Mouse (Mus musculus) myocyte (in vitro differentiated cells): Measurements from ENCODE around the gene Mnat1. TPM values are rescaled to one million over a fixed set of nuclear protein-coding genes. Genes with fewer than 3 reads are reported as not detected.
"Not testable (repeated sequence)": the region's sequence is repeated elsewhere in the genome, so short reads cannot be mapped to it uniquely, and the experiment has no call there.

Source experiments
- H3K27me3 ChIP-seq: one replicate; pipeline ENCODE4 v1.6.1; 2011; ENCODE audit not compliant: control insufficient read depth, insufficient read depth, insufficient read length
- H3K36me3 ChIP-seq: one replicate; pipeline ENCODE4 v1.6.1; 2011; ENCODE audit not compliant: control insufficient read depth, insufficient read depth
- H3K4me2 ChIP-seq: one replicate; pipeline ENCODE4 v1.6.1; 2011; ENCODE audit warnings: low read depth, control low read depth
- H3K4me3 ChIP-seq: one replicate; pipeline ENCODE4 v1.5.1; 2011; ENCODE audit warnings: mild to moderate bottlenecking, control low read depth, moderate library complexity
- H3K79me2 ChIP-seq: one replicate; pipeline ENCODE4 v1.6.1; 2011; ENCODE audit not compliant: control insufficient read depth, insufficient read depth
- H3ac ChIP-seq: one replicate; pipeline ENCODE4 v1.6.1; 2011; ENCODE audit not compliant: control insufficient read depth, insufficient read length
- CEBPB ChIP-seq: IDR thresholded peaks from 2 replicates; pipeline ENCODE4 v1.6.1; 2011; ENCODE audit warnings: mild to moderate bottlenecking, moderate library complexity; ENCODE audit not compliant: poor library complexity, insufficient read depth, severe bottlenecking
- E2F4 ChIP-seq: IDR thresholded peaks from one replicate; pipeline ENCODE4 v1.6.1; 2011; ENCODE audit warnings: mild to moderate bottlenecking, control low read depth, moderate library complexity; ENCODE audit not compliant: insufficient read depth
- MAX ChIP-seq: IDR thresholded peaks from one replicate; pipeline ENCODE4 v1.6.1; 2011; ENCODE audit warnings: low read depth, mild to moderate bottlenecking, control low read depth
- MYOD1 ChIP-seq, 3 experiments: IDR thresholded peaks; one replicate each; pipeline ENCODE4 v1.6.1; 2011; ENCODE audit warnings: control low read depth in 2 of 3, low read depth in 2 of 3, mild to moderate bottlenecking in 2 of 3, moderate library complexity in 1 of 3; ENCODE audit not compliant: insufficient read length in 2 of 3, control insufficient read depth in 1 of 3
- MYOG ChIP-seq, 3 experiments: IDR thresholded peaks; one replicate each; pipeline ENCODE4 v1.6.1; 2011; ENCODE audit warnings: control low read depth in 2 of 3, low read depth in 2 of 3, mild to moderate bottlenecking in 2 of 3; ENCODE audit not compliant: insufficient read length in 2 of 3, control insufficient read depth in 1 of 3, insufficient read depth in 1 of 3
- POLR2A ChIP-seq: IDR thresholded peaks from one replicate; pipeline ENCODE4 v1.6.1; 2011; ENCODE audit warnings: low read depth, mild to moderate bottlenecking, control low read depth, moderate library complexity; ENCODE audit not compliant: insufficient read length
- POLR2AphosphoS2 ChIP-seq: IDR thresholded peaks from one replicate; pipeline ENCODE4 v1.6.1; 2011; ENCODE audit warnings: low read depth, control low read depth; ENCODE audit not compliant: insufficient read length
- REST ChIP-seq: IDR thresholded peaks from one replicate; pipeline ENCODE4 v1.6.1; 2011; ENCODE audit warnings: mild to moderate bottlenecking, control low read depth, moderate library complexity; ENCODE audit not compliant: insufficient read depth, insufficient read length
- SRF ChIP-seq: IDR thresholded peaks from one replicate; pipeline ENCODE4 v1.6.1; 2011; ENCODE audit warnings: low read depth; ENCODE audit not compliant: control insufficient read depth, insufficient read length
- TCF12 ChIP-seq: IDR thresholded peaks from one replicate; pipeline ENCODE4 v1.6.1; 2011; ENCODE audit warnings: mild to moderate bottlenecking, control low read depth; ENCODE audit not compliant: poor library complexity, insufficient read depth, severe bottlenecking
- TCF3 ChIP-seq: IDR thresholded peaks from one replicate; pipeline ENCODE4 v1.6.1; 2011; ENCODE audit warnings: low read depth, control low read depth; ENCODE audit not compliant: insufficient read length
- USF1 ChIP-seq: IDR thresholded peaks from one replicate; pipeline ENCODE4 v1.6.1; 2011; ENCODE audit warnings: low read depth, mild to moderate bottlenecking, control low read depth, moderate library complexity
- polyA plus RNA-seq: library from polyadenylated mRNA; unstranded; fragments of >200 nt; fragmentation: generic; extraction: Trizol; gene quantifications from one replicate; pipeline ENCODE4 v1.2.1, GENCODE M21; 2012; ENCODE audit warnings: missing spikeins

The Mnat1 gene
- polyA plus RNA-seq, 1 experiment, result 30.4 TPM

DNA sequence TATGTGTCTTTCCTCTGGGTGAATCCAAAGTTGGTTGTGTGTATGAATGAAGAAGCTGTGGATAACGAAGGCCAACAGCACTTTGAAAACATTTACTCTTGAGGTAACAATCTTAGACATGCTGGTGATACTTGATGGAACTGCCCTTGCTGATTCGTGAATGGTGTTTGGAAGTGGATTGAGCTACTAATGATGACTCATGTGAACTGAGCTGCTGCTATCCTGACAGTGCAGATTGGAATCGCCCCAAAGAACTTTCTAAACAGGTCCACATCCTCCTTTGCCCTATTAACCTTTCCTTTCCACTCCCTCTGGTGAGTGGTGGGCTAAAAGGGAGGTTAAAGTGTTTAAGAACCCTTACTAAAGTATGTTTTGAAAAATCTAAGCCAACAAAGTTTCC lies 17.2 kb downstream of the Mnat1 start:
- H3K79me2 ChIP-seq, result peaks cover 93% of the 10 kb centered on the region
- TF ChIP-seq CEBPB (no peak), USF1 (no peak), MYOG (IDR thresholded peaks at IDR 0.05; ENCODE audit: control insufficient read depth in 1 of 3, insufficient read depth in 1 of 3, insufficient read length in 2 of 3, low read depth in 2 of 3) (no peak), REST (no peak), MAX (no peak), SRF (no peak), POLR2A (no peak), E2F4 (no peak), MYOD1 (IDR thresholded peaks at IDR 0.05; ENCODE audit: control insufficient read depth in 1 of 3, insufficient read length in 2 of 3, low read depth in 2 of 3) (no peak), POLR2AphosphoS2 (no peak)
- no peak overlapping the region for H3K4me3 ChIP-seq
- H3K36me3 ChIP-seq, result peaks cover 11% of the 10 kb centered on the region
- no peaks in the 10 kb centered on the region for H3K27me3 ChIP-seq
- no peak overlapping the region for H3K4me2 ChIP-seq
- no peak overlapping the region for H3ac ChIP-seq

DNA sequence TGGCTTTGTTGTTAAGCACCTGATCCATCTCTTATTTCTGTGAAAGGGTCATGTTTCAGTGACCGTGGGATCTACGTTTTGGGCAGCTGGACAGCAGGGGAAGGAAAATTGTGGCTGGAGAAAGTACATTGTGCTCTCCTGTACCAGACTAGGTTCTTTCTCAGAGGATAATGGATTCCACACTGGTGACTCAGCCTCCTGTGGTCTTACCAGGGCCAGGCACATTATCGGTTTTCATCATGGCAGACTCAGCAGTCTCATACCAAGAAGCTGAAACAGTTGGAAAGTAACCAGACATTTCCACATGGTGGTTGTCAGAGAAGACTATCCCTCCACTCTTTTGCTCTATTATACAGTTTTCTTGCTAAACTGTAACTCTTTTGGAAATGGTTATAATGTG lies 23.7 kb downstream of the Mnat1 start:
- no peaks in the 10 kb centered on the region for H3K27me3 ChIP-seq
- H3ac ChIP-seq, result no peak overlapping the region
- peaks cover 11% of the 10 kb centered on the region for H3K36me3 ChIP-seq
- no peak overlapping the region for H3K4me3 ChIP-seq
- H3K4me2 ChIP-seq, result peak overlapping the region; percentile 89
- TF ChIP-seq CEBPB (no peak), MYOD1 (IDR thresholded peaks at IDR 0.05; ENCODE audit: control insufficient read depth in 1 of 3, insufficient read length in 2 of 3, low read depth in 2 of 3) (peak in 2 of 3 experiments; percentile 22 to 32), MAX (no peak), REST (no peak), POLR2AphosphoS2 (no peak), TCF12 (peak; percentile 19), POLR2A (no peak), USF1 (no peak)
- peaks cover 81% of the 10 kb centered on the region for H3K79me2 ChIP-seq

DNA sequence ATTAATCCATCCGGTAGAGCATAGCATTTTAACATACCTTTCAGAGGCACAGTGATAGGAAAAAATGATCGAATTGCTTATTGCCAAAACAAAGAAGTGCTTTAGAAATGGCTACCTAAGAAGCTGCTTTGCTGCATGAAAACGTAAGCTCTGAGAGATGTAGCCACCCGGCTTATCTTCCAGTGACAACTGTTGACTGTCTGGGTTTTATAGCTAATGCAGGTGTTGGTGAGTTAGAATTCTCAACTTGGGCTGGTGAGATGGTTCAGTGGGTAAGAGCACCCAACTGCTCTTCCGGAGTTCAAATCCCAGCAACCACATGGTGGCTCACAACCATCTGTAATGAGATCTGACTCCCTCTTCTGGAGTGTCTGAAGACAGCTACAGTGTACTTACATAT lies 27.5 kb downstream of the Mnat1 start:
- not testable (repeated sequence) for H3K4me2 ChIP-seq, H3K4me3 ChIP-seq, H3ac ChIP-seq, H3K36me3 ChIP-seq, H3K27me3 ChIP-seq
- H3K79me2 ChIP-seq, result peaks cover 74% of the 10 kb centered on the region

DNA sequence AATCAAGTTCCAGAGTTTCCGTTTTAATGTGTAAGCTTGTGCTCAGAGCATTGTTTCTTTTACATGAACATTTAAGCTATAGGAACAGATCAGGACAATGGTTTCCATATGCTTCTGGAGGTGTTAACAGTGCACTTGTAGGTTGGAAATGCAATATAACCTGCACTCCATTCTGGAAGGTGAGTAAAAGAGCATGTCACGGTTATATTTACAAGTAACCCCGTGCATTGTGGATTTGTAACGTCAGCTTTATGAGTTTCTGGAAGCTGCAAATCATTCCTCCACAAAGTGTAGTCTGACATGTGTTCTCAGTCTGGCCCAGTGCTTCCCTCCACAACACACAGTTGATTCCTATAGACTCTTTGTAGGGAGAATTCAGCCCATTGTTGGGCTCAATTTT lies 30.6 kb downstream of the Mnat1 start:
- no peak overlapping the region for H3K4me2 ChIP-seq
- no peaks in the 10 kb centered on the region for H3K27me3 ChIP-seq
- H3K4me3 ChIP-seq, result no peak overlapping the region

DNA sequence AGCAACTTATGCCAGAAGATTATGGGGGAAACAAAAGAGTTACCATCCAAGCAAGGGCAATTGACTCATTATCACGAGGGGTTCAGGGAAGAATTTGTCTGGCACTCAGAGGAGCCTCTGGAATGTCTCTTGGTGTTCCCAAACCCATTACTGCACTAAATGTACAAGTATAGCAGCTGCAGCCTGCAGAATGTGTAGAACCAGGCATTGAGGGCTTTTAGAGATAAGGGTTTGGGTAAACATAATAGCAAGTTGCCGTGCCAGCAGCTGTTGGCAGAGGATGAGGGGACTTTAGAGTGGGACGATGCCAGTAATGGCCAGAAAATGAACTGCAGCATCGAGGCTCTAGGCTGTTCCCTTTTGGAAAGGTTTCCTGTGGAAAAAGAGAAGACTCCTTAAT lies 36.8 kb downstream of the Mnat1 start:
- Histone ChIP-seq H3K36me3 (no peaks in the 10 kb centered on the region), H3ac (no peak overlapping the region), H3K4me2 (peak overlapping the region; percentile 21), H3K79me2 (peaks cover 71% of the 10 kb centered on the region), H3K4me3 (no peak overlapping the region), H3K27me3 (no peaks in the 10 kb centered on the region)
- TF ChIP-seq MYOD1 (IDR thresholded peaks at IDR 0.05; ENCODE audit: control insufficient read depth in 1 of 3, insufficient read length in 2 of 3, low read depth in 2 of 3), result peak in 2 of 3 experiments; percentile 83 to 88
- peak; percentile 41 to 82 (median 66) for TF ChIP-seq MYOG (IDR thresholded peaks at IDR 0.05; ENCODE audit: control insufficient read depth in 1 of 3, insufficient read depth in 1 of 3, insufficient read length in 2 of 3, low read depth in 2 of 3)
- TF ChIP-seq MAX, result no peak
- TF ChIP-seq TCF12, result peak; percentile 89
- TF ChIP-seq TCF3, result peak; percentile 24

More for the DNA sequence above, 30.6 kb downstream of the Mnat1 start:
- no peak overlapping the region for H3ac ChIP-seq
- TF ChIP-seq POLR2A, result no peak
- TF ChIP-seq USF1, result no peak
- TF ChIP-seq POLR2AphosphoS2, result no peak
- TF ChIP-seq MAX, result no peak
- no peak for TF ChIP-seq MYOG (IDR thresholded peaks at IDR 0.05; ENCODE audit: control insufficient read depth in 1 of 3, insufficient read depth in 1 of 3, insufficient read length in 2 of 3, low read depth in 2 of 3)
- no peak for TF ChIP-seq MYOD1 (IDR thresholded peaks at IDR 0.05; ENCODE audit: control insufficient read depth in 1 of 3, insufficient read length in 2 of 3, low read depth in 2 of 3)
- TF ChIP-seq E2F4, result no peak
- no peak for TF ChIP-seq REST
- TF ChIP-seq TCF3, result no peak
- H3K36me3 ChIP-seq, result no peaks in the 10 kb centered on the region
- peaks cover 84% of the 10 kb centered on the region for H3K79me2 ChIP-seq
